Mouse (Mus musculus) heart, postnatal 0 days (tissue): ENCODE results near the gene Ppp2r2c.

Source experiments
- CTCF ChIP-seq: IDR thresholded peaks from 2 replicates; pipeline ENCODE4 v1.5.1; 2016; ENCODE audit warnings: antibody characterized with exemption, control low read depth, low read depth
- EP300 ChIP-seq: IDR thresholded peaks from 2 replicates; pipeline ENCODE4 v1.6.1; 2016; ENCODE audit warnings: antibody characterized with exemption, low read depth

DNA sequence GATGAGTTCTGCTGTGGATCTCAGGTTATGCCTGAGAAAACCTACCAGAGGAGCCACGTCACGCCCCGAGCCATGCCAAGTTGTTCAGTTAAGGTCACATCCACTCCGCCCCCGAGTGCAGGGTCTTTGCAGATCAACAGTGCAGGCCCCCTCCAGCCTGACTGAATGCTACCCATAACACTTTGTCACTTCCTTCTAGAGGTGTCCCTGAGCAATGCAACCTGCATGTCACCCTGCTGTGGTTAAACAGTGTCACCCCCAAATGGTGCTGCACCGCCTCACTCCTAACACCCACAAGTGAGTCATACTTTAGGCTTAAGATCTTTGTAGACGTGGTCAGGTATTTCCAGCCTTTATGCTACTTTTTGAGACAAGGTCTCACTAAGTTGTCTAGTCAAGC is 28.2 kb upstream of the Ppp2r2c start:
- TF ChIP-seq CTCF (no peak), EP300 (no peak)
